Mouse (Mus musculus) cerebellum, adult 11-12 months (tissue): ENCODE measurements around the gene Lpp.
A peak's percentile ranks its signal among the peaks of the same experiment; 100 is the strongest.

ENCODE experiments used
- DNase-seq: peaks from one replicate; pipeline ENCODE4 v3.0.0; 2022

Lpp gene

GRCm38 (mm10) chr16:24740714-24741113, 347.4 kb downstream of the Lpp start:
- DNase-seq, result no peak

- DNase-seq, result no peak
Observed at GRCm38 (mm10) chr16:24749816-24750215, 356.5 kb downstream of the Lpp start.

GRCm38 (mm10) chr16:24756141-24756540, 362.8 kb downstream of the Lpp start:
- no peak for DNase-seq

GRCm38 (mm10) chr16:24766051-24766450, 372.7 kb downstream of the Lpp start:
- no peak for DNase-seq

GRCm38 (mm10) chr16:24766596-24766995, 373.3 kb downstream of the Lpp start:
- DNase-seq, result no peak

- no peak for DNase-seq
Observed at GRCm38 (mm10) chr16:24777053-24777452, 383.7 kb downstream of the Lpp start.

- DNase-seq, result no peak
Observed at GRCm38 (mm10) chr16:24778432-24779274, 385.3 kb downstream of the Lpp start.

- no peak for DNase-seq
Observed at GRCm38 (mm10) chr16:24780545-24780944, 387.2 kb downstream of the Lpp start.

- no peak for DNase-seq
Observed at GRCm38 (mm10) chr16:24781922-24782321, 388.6 kb downstream of the Lpp start.

- no peak for DNase-seq
Observed at GRCm38 (mm10) chr16:24785651-24786050, 392.3 kb downstream of the Lpp start.

- DNase-seq, result no peak
Observed at GRCm38 (mm10) chr16:24788973-24789372, 395.7 kb downstream of the Lpp start.

GRCm38 (mm10) chr16:24791387-24791786, 398.1 kb downstream of the Lpp start:
- DNase-seq, result no peak

GRCm38 (mm10) chr16:24791984-24792383, 398.7 kb downstream of the Lpp start:
- no peak for DNase-seq

- no peak for DNase-seq
Observed at GRCm38 (mm10) chr16:24792836-24793235, 399.5 kb downstream of the Lpp start.

GRCm38 (mm10) chr16:24794665-24795064, 401.4 kb downstream of the Lpp start:
- DNase-seq, result no peak

GRCm38 (mm10) chr16:24801355-24801754, 408.0 kb downstream of the Lpp start:
- no peak for DNase-seq

GRCm38 (mm10) chr16:24801780-24802179, 408.5 kb downstream of the Lpp start:
- DNase-seq, result no peak

GRCm38 (mm10) chr16:24806093-24806492, 412.8 kb downstream of the Lpp start:
- no peak for DNase-seq

- no peak for DNase-seq
Observed at GRCm38 (mm10) chr16:24807565-24807964, 414.3 kb downstream of the Lpp start.

GRCm38 (mm10) chr16:24809811-24810210, 416.5 kb downstream of the Lpp start:
- no peak for DNase-seq

GRCm38 (mm10) chr16:24816621-24817020, 423.3 kb downstream of the Lpp start:
- DNase-seq, result no peak

- DNase-seq, result no peak
Observed at GRCm38 (mm10) chr16:24817381-24817780, 424.1 kb downstream of the Lpp start.

GRCm38 (mm10) chr16:24819127-24819526, 425.8 kb downstream of the Lpp start:
- DNase-seq, result peak; percentile 20

- no peak for DNase-seq
Observed at GRCm38 (mm10) chr16:24822182-24822875, 429.0 kb downstream of the Lpp start.
